Mouse (Mus musculus) 3134 (cell line): ENCODE measurements around the gene Naxd.
"Not testable (repeated sequence)": the region's sequence is repeated elsewhere in the genome, so short reads cannot be mapped to it uniquely, and the experiment has no call there.

Source experiments
- DNase-seq: peaks from one replicate; pipeline ENCODE4 v3.0.0-alpha.2; 2011; ENCODE audit warnings: low spot score; ENCODE audit not compliant: insufficient read length; ENCODE audit errors: extremely low read depth

Naxd gene

GRCm38 (mm10) chr8:11506802-11507201, 9.5 kb downstream of the Naxd start:
- no peak for DNase-seq

GRCm38 (mm10) chr8:11508880-11509279, 11.6 kb downstream of the Naxd start:
- DNase-seq, result no peak

GRCm38 (mm10) chr8:11510971-11511370, 13.7 kb downstream of the Naxd start:
- no peak for DNase-seq

GRCm38 (mm10) chr8:11512711-11513110, 15.4 kb downstream of the Naxd start:
- DNase-seq, result no peak

GRCm38 (mm10) chr8:11513247-11513646, 15.9 kb downstream of the Naxd start:
- DNase-seq, result no peak

GRCm38 (mm10) chr8:11516292-11516691, 19.0 kb downstream of the Naxd start:
- no peak for DNase-seq

- DNase-seq, result no peak
Observed at GRCm38 (mm10) chr8:11517366-11518055, 20.2 kb downstream of the Naxd start.

- DNase-seq, result no peak
Observed at GRCm38 (mm10) chr8:11518056-11518396, 20.7 kb downstream of the Naxd start.

GRCm38 (mm10) chr8:11518676-11519075, 21.4 kb downstream of the Naxd start:
- no peak for DNase-seq

- DNase-seq, result no peak
Observed at GRCm38 (mm10) chr8:11523331-11523730, 26.0 kb downstream of the Naxd start.

GRCm38 (mm10) chr8:11530155-11530770, 33.0 kb downstream of the Naxd start:
- DNase-seq, result no peak

GRCm38 (mm10) chr8:11530849-11531248, 33.5 kb downstream of the Naxd start:
- DNase-seq, result no peak

GRCm38 (mm10) chr8:11534494-11534893, 37.2 kb downstream of the Naxd start:
- DNase-seq, result no peak

GRCm38 (mm10) chr8:11539049-11539448, 41.7 kb downstream of the Naxd start:
- no peak for DNase-seq

- DNase-seq, result no peak
Observed at GRCm38 (mm10) chr8:11540182-11540581, 42.9 kb downstream of the Naxd start.

GRCm38 (mm10) chr8:11542031-11542430, 44.7 kb downstream of the Naxd start:
- peak; percentile 55 for DNase-seq

- DNase-seq, result no peak
Observed at GRCm38 (mm10) chr8:11542866-11543265, 45.6 kb downstream of the Naxd start.

- no peak for DNase-seq
Observed at GRCm38 (mm10) chr8:11544386-11544785, 47.1 kb downstream of the Naxd start.

- no peak for DNase-seq
Observed at GRCm38 (mm10) chr8:11547063-11547462, 49.8 kb downstream of the Naxd start.

GRCm38 (mm10) chr8:11549706-11550105, 52.4 kb downstream of the Naxd start:
- DNase-seq, result peak; percentile 40

GRCm38 (mm10) chr8:11550281-11550948, 53.1 kb downstream of the Naxd start, which contains the start of gene Cars2:
TSS of gene Cars2 (minus strand) at chr8:11550783.
- peak; percentile 97 for DNase-seq

GRCm38 (mm10) chr8:11551497-11551896, 54.2 kb downstream of the Naxd start:
- not testable (repeated sequence) for DNase-seq
